Mouse (Mus musculus) stomach, postnatal 0 days (tissue): ENCODE measurements at regions not wholly inside any gene's neighbourhood (a gene's known extent, or its start where the extent isn't known, plus 50 kb on each side); places are given as distances from the start of the nearest gene placed in this dataset.

Source experiments
- CTCF ChIP-seq: IDR thresholded peaks from 2 replicates; pipeline ENCODE4 v1.5.1; 2016; ENCODE audit warnings: antibody characterized with exemption, low read depth, mild to moderate bottlenecking, moderate library complexity
- EP300 ChIP-seq: optimal IDR thresholded peaks from 2 replicates; pipeline ENCODE3; 2016; ENCODE audit warnings: antibody characterized with exemption

GRCm38 (mm10) chr3:118177446-118177845, 308.7 kb upstream of the Snx7 start:
- no peak for TF ChIP-seq CTCF
- no peak for TF ChIP-seq EP300
